Mouse (Mus musculus): ENCODE results near the gene Rpl9. TPM values are rescaled to one million over a fixed set of nuclear protein-coding genes. Genes with fewer than 3 reads are reported as not detected.
A peak's percentile ranks its signal among the peaks of the same experiment; 100 is the strongest.

Gene Rpl9
- polyA plus RNA-seq, 1 experiment: 224 TPM

GRCm38 (mm10) chr5:65424215-65424614, 33.0 kb upstream of the Rpl9 start:
- DNase-seq: no peak
- 76% methylated on average over 6 of the region's 6 CpGs for WGBS
- no peaks in the 10 kb centered on the region for H3K4me1 ChIP-seq (ENCODE audit: control insufficient read depth, insufficient read depth, low read length)
- TF ChIP-seq POLR2A (IDR thresholded peaks at IDR 0.05; ENCODE audit: borderline replicate concordance, extremely low read depth, low read depth, low read length): no peak
- no peak for TF ChIP-seq CTCF (IDR thresholded peaks at IDR 0.05; ENCODE audit: insufficient read depth, low read length)
- no peak overlapping the region for H3K4me3 ChIP-seq (replicated peaks; ENCODE audit: extremely low read depth, low read depth, low read length)

- no peaks in the 10 kb centered on the region for H3K4me1 ChIP-seq (ENCODE audit: control insufficient read depth, insufficient read depth, low read length)
- DNase-seq: no peak
- 97% methylated on average over 8 of the region's 8 CpGs for WGBS
- TF ChIP-seq CTCF (IDR thresholded peaks at IDR 0.05; ENCODE audit: insufficient read depth, low read length) (no peak), POLR2A (IDR thresholded peaks at IDR 0.05; ENCODE audit: borderline replicate concordance, extremely low read depth, low read depth, low read length) (no peak)
- H3K4me3 ChIP-seq (replicated peaks; ENCODE audit: extremely low read depth, low read depth, low read length): no peak overlapping the region
Observed at GRCm38 (mm10) chr5:65422803-65423202, 31.6 kb upstream of the Rpl9 start.

- Histone ChIP-seq H3K4me1 (ENCODE audit: control insufficient read depth, insufficient read depth, low read length) (no peaks in the 10 kb centered on the region), H3K4me3 (replicated peaks; ENCODE audit: extremely low read depth, low read depth, low read length) (no peak overlapping the region)
- DNase-seq: no peak
- WGBS: 77% methylated on average over 6 of the region's 6 CpGs
- TF ChIP-seq POLR2A (IDR thresholded peaks at IDR 0.05; ENCODE audit: borderline replicate concordance, extremely low read depth, low read depth, low read length) (no peak), CTCF (IDR thresholded peaks at IDR 0.05; ENCODE audit: insufficient read depth, low read length) (no peak)
Observed at GRCm38 (mm10) chr5:65420822-65421221, 29.6 kb upstream of the Rpl9 start.

- Histone ChIP-seq H3K4me3 (replicated peaks; ENCODE audit: extremely low read depth, low read depth, low read length) (no peak overlapping the region), H3K4me1 (ENCODE audit: control insufficient read depth, insufficient read depth, low read length) (no peaks in the 10 kb centered on the region)
- TF ChIP-seq POLR2A (IDR thresholded peaks at IDR 0.05; ENCODE audit: borderline replicate concordance, extremely low read depth, low read depth, low read length): no peak
- TF ChIP-seq CTCF (IDR thresholded peaks at IDR 0.05; ENCODE audit: insufficient read depth, low read length): no peak
- WGBS: 79% methylated on average over 10 of the region's 10 CpGs
- no peak for DNase-seq
Observed at GRCm38 (mm10) chr5:65419136-65419535, 27.9 kb upstream of the Rpl9 start.

- H3K4me3 ChIP-seq (replicated peaks; ENCODE audit: extremely low read depth, low read depth, low read length): no peak overlapping the region
- no peak for TF ChIP-seq CTCF (IDR thresholded peaks at IDR 0.05; ENCODE audit: insufficient read depth, low read length)
- TF ChIP-seq POLR2A (IDR thresholded peaks at IDR 0.05; ENCODE audit: borderline replicate concordance, extremely low read depth, low read depth, low read length): no peak
- DNase-seq: no peak
- 44% methylated on average over 26 of the region's 26 CpGs for WGBS
- H3K4me1 ChIP-seq (ENCODE audit: control insufficient read depth, insufficient read depth, low read length): no peaks in the 10 kb centered on the region
Observed at GRCm38 (mm10) chr5:65415653-65416458, 24.6 kb upstream of the Rpl9 start.

GRCm38 (mm10) chr5:65407989-65408388, 16.7 kb upstream of the Rpl9 start:
- 87% methylated on average over 12 of the region's 12 CpGs for WGBS
- Histone ChIP-seq H3K4me1 (ENCODE audit: control insufficient read depth, insufficient read depth, low read length) (no peaks in the 10 kb centered on the region), H3K4me3 (replicated peaks; ENCODE audit: extremely low read depth, low read depth, low read length) (no peak overlapping the region)
- TF ChIP-seq POLR2A (IDR thresholded peaks at IDR 0.05; ENCODE audit: borderline replicate concordance, extremely low read depth, low read depth, low read length) (no peak), CTCF (IDR thresholded peaks at IDR 0.05; ENCODE audit: insufficient read depth, low read length) (no peak)
- DNase-seq: no peak

GRCm38 (mm10) chr5:65401251-65401994, 10.2 kb upstream of the Rpl9 start:
- TF ChIP-seq CTCF (IDR thresholded peaks at IDR 0.05; ENCODE audit: insufficient read depth, low read length) (peak; percentile 63), POLR2A (IDR thresholded peaks at IDR 0.05; ENCODE audit: borderline replicate concordance, extremely low read depth, low read depth, low read length) (no peak)
- 19% methylated on average over 2 of the region's 2 CpGs for WGBS
- peak; percentile 74 for DNase-seq
- Histone ChIP-seq H3K4me3 (replicated peaks; ENCODE audit: extremely low read depth, low read depth, low read length) (no peak overlapping the region), H3K4me1 (ENCODE audit: control insufficient read depth, insufficient read depth, low read length) (no peaks in the 10 kb centered on the region)

- peaks cover 5% of the 10 kb centered on the region; the same call in 1 of the 2 replicates for H3K4me1 ChIP-seq (ENCODE audit: control insufficient read depth, insufficient read depth, low read length)
- TF ChIP-seq POLR2A (IDR thresholded peaks at IDR 0.05; ENCODE audit: borderline replicate concordance, extremely low read depth, low read depth, low read length) (no peak), CTCF (IDR thresholded peaks at IDR 0.05; ENCODE audit: insufficient read depth, low read length) (no peak)
- no peak overlapping the region for H3K4me3 ChIP-seq (replicated peaks; ENCODE audit: extremely low read depth, low read depth, low read length)
- 87% methylated on average over 7 of the region's 7 CpGs for WGBS
- DNase-seq: no peak
Observed at GRCm38 (mm10) chr5:65394425-65394824, 3.2 kb upstream of the Rpl9 start.

GRCm38 (mm10) chr5:65391753-65392152, 509 bp upstream of the Rpl9 start:
- Histone ChIP-seq H3K4me3 (replicated peaks; ENCODE audit: extremely low read depth, low read depth, low read length) (peak overlapping the region; percentile 96), H3K4me1 (ENCODE audit: control insufficient read depth, insufficient read depth, low read length) (peaks cover 5% of the 10 kb centered on the region; the same call in 1 of the 2 replicates)
- 3% methylated on average over 12 of the region's 12 CpGs for WGBS
- DNase-seq: no peak
- TF ChIP-seq POLR2A (IDR thresholded peaks at IDR 0.05; ENCODE audit: borderline replicate concordance, extremely low read depth, low read depth, low read length) (no peak), CTCF (IDR thresholded peaks at IDR 0.05; ENCODE audit: insufficient read depth, low read length) (no peak)

All from lung, adult 2 months (tissue).